Mouse (Mus musculus) MEL (cell line): ENCODE measurements at regions not wholly inside any gene's neighbourhood (a gene's known extent, or its start where the extent isn't known, plus 50 kb on each side); places are given as distances from the start of the nearest gene placed in this dataset.

ENCODE experiments used
- DNase-seq: peaks from one replicate; pipeline ENCODE4 v3.0.0; 2011; ENCODE audit warnings: low read depth, low spot score
- H3K27ac ChIP-seq: 2 replicates; pipeline ENCODE4 v1.5.1; 2012; ENCODE audit warnings: low read depth, mild to moderate bottlenecking, control low read depth, low read length, moderate library complexity; ENCODE audit not compliant: control insufficient read depth
- H3K27me3 ChIP-seq, 2 experiments: fragments of 150-350 bp in 1 of 2; sonication (generic) in 1 of 2; 2 replicates each; pipeline ENCODE4 v1.6.1; 2012; ENCODE audit warnings: low read length in 2 of 2, mild to moderate bottlenecking in 2 of 2, improper control_type of control experiment in 1 of 2, moderate library complexity in 1 of 2; ENCODE audit not compliant: insufficient read depth in 2 of 2, control insufficient read depth in 1 of 2
- H3K36me3 ChIP-seq, 2 experiments: 2 replicates each; pipeline ENCODE4 v1.6.1; 2012 to 2014; ENCODE audit warnings: low read length in 2 of 2, improper control_type of control experiment in 1 of 2, inconsistent platforms in 1 of 2, mild to moderate bottlenecking in 1 of 2; ENCODE audit not compliant: insufficient read depth in 2 of 2, control insufficient read depth in 1 of 2
- H3K4me1 ChIP-seq, 2 experiments: fragments of 150-350 bp in 1 of 2; sonication (generic) in 1 of 2; 2 replicates each; pipeline ENCODE4 v1.6.1; 2012; ENCODE audit warnings: low read length in 2 of 2, improper control_type of control experiment in 1 of 2, mild to moderate bottlenecking in 1 of 2; ENCODE audit not compliant: insufficient read depth in 2 of 2, control insufficient read depth in 1 of 2
- H3K4me3 ChIP-seq, 2 experiments: fragments of 150-350 bp in 1 of 2; sonication (generic) in 1 of 2; 2 replicates each; pipeline ENCODE4 v1.5.1; 2012; ENCODE audit warnings: low read depth in 2 of 2, low read length in 2 of 2, mild to moderate bottlenecking in 2 of 2, moderate library complexity in 2 of 2, control low read depth in 1 of 2, improper control_type of control experiment in 1 of 2; ENCODE audit not compliant: control insufficient read depth in 1 of 2, insufficient read depth in 1 of 2
- H3K79me2 ChIP-seq: 2 replicates; pipeline ENCODE4 v1.6.1; 2012; ENCODE audit warnings: mild to moderate bottlenecking, low read length, moderate library complexity; ENCODE audit not compliant: control insufficient read depth, poor library complexity, insufficient read depth
- H3K9ac ChIP-seq: 2 replicates; pipeline ENCODE4 v1.6.1; 2012; ENCODE audit warnings: low read depth, mild to moderate bottlenecking, control low read depth, low read length, moderate library complexity; ENCODE audit not compliant: control insufficient read depth, poor library complexity, severe bottlenecking
- H3K9me3 ChIP-seq: fragments of 150-350 bp; sonication (generic); replicated peaks from 2 replicates; pipeline ENCODE4 v1.6.1; 2012; ENCODE audit warnings: mild to moderate bottlenecking, low read length, improper control_type of control experiment, moderate library complexity; ENCODE audit not compliant: insufficient read depth
- BHLHE40 ChIP-seq: IDR thresholded peaks from 2 replicates; pipeline ENCODE4 v1.6.1; 2012; ENCODE audit warnings: low read depth, mild to moderate bottlenecking, inconsistent platforms, low read length, improper control_type of control experiment, borderline replicate concordance
- CHD2 ChIP-seq: IDR thresholded peaks from 2 replicates; pipeline ENCODE4 v1.6.1; 2011; ENCODE audit warnings: low read length, improper control_type of control experiment
- E2F4 ChIP-seq: IDR thresholded peaks from 2 replicates; pipeline ENCODE4 v1.6.1; 2011; ENCODE audit warnings: low read depth, low read length, improper control_type of control experiment, borderline replicate concordance
- ELF1 ChIP-seq: IDR thresholded peaks from 2 replicates; pipeline ENCODE4 v1.6.1; 2014; ENCODE audit warnings: low read depth, mild to moderate bottlenecking, inconsistent platforms, low read length, improper control_type of control experiment, moderate library complexity
- ETS1 ChIP-seq: IDR thresholded peaks from 2 replicates; pipeline ENCODE4 v1.6.1; 2012; ENCODE audit warnings: low read depth, mild to moderate bottlenecking, inconsistent platforms, low read length, improper control_type of control experiment, moderate library complexity
- HCFC1 ChIP-seq: IDR thresholded peaks from 2 replicates; pipeline ENCODE4 v1.6.1; 2012; ENCODE audit warnings: low read depth, mild to moderate bottlenecking, inconsistent platforms, low read length, improper control_type of control experiment, moderate library complexity
- JUND ChIP-seq: IDR thresholded peaks from 2 replicates; pipeline ENCODE4 v1.6.1; 2011; ENCODE audit warnings: low read depth, mild to moderate bottlenecking, improper control_type of control experiment, low read length
- MAFK ChIP-seq: IDR thresholded peaks from 2 replicates; pipeline ENCODE4 v1.6.1; 2011; ENCODE audit warnings: low read depth, mild to moderate bottlenecking, low read length, improper control_type of control experiment, borderline replicate concordance
- MAX ChIP-seq: IDR thresholded peaks from 2 replicates; pipeline ENCODE4 v1.6.1; 2011; ENCODE audit warnings: low read length, improper control_type of control experiment
- MEF2A ChIP-seq: IDR thresholded peaks from 2 replicates; pipeline ENCODE4 v1.6.1; 2014; ENCODE audit warnings: low read depth, mild to moderate bottlenecking, inconsistent platforms, low read length, improper control_type of control experiment; ENCODE audit not compliant: poor library complexity, insufficient replicate concordance, severe bottlenecking; ENCODE audit errors: extremely low read depth
- MXI1 ChIP-seq: IDR thresholded peaks from 2 replicates; pipeline ENCODE4 v1.6.1; 2011; ENCODE audit warnings: mild to moderate bottlenecking, low read depth, low read length, improper control_type of control experiment
- NELFE ChIP-seq: IDR thresholded peaks from 2 replicates; pipeline ENCODE4 v1.6.1; 2011; ENCODE audit warnings: low read depth, low read length, improper control_type of control experiment
- RAD21 ChIP-seq: IDR thresholded peaks from 2 replicates; pipeline ENCODE4 v1.6.1; 2011; ENCODE audit warnings: mild to moderate bottlenecking, low read depth, low read length, improper control_type of control experiment
- TBP ChIP-seq: IDR thresholded peaks from 2 replicates; pipeline ENCODE4 v1.8.0; 2011; ENCODE audit warnings: low read depth, low read length, improper control_type of control experiment
- UBTF ChIP-seq: IDR thresholded peaks from 2 replicates; pipeline ENCODE4 v1.6.1; 2012; ENCODE audit warnings: low read depth, mild to moderate bottlenecking, inconsistent platforms, low read length, improper control_type of control experiment, moderate library complexity, borderline replicate concordance; ENCODE audit not compliant: insufficient read depth
- USF1 ChIP-seq: IDR thresholded peaks from 2 replicates; pipeline ENCODE4 v1.6.1; 2014; ENCODE audit warnings: low read depth, mild to moderate bottlenecking, inconsistent platforms, low read length, improper control_type of control experiment, moderate library complexity
- USF2 ChIP-seq, 2 experiments: IDR thresholded peaks; 2 replicates each; pipeline ENCODE4 v1.6.1; 2011 to 2012; ENCODE audit warnings: improper control_type of control experiment in 2 of 2, low read length in 2 of 2, borderline replicate concordance in 1 of 2, inconsistent platforms in 1 of 2, low read depth in 1 of 2, mild to moderate bottlenecking in 1 of 2; ENCODE audit not compliant: insufficient read depth in 1 of 2
- ZNF384 ChIP-seq: IDR thresholded peaks from 2 replicates; pipeline ENCODE4 v1.6.1; 2012; ENCODE audit warnings: low read depth, mild to moderate bottlenecking, inconsistent platforms, low read length, improper control_type of control experiment

- no peaks in the 10 kb centered on the region for H3K79me2 ChIP-seq
Measured at GRCm38 (mm10) chr12:78133984-78134383, 60.1 kb upstream of the Gm6657 start.

GRCm38 (mm10) chr12:78137196-78137595, 56.8 kb upstream of the Gm6657 start:
- no peak overlapping the region for H3K4me3 ChIP-seq
- H3K9me3 ChIP-seq, result no peaks in the 10 kb centered on the region
- TF ChIP-seq ZNF384 (no peak), MEF2A (no peak), USF2 (IDR thresholded peaks at IDR 0.05; ENCODE audit: borderline replicate concordance in 1 of 2, insufficient read depth in 1 of 2, low read depth in 1 of 2, low read length in 2 of 2) (no peak), BHLHE40 (no peak), MXI1 (no peak), MAX (no peak), RAD21 (no peak)
- TF ChIP-seq, all 39 proteins: peak for 0
- no peak for DNase-seq
- no peaks in the 10 kb centered on the region for H3K4me1 ChIP-seq
- H3K79me2 ChIP-seq, result no peaks in the 10 kb centered on the region
- H3K27ac ChIP-seq, result no peak overlapping the region
- no peak overlapping the region for H3K9ac ChIP-seq
- peaks cover 0 to 6% of the 10 kb centered on the region in 2 experiments; a peak in 3 of 4 replicates for H3K27me3 ChIP-seq
- H3K36me3 ChIP-seq, result no peaks in the 10 kb centered on the region

More at GRCm38 (mm10) chr12:78133984-78134383, 60.1 kb upstream of the Gm6657 start:
- H3K9me3 ChIP-seq, result no peaks in the 10 kb centered on the region
- TF ChIP-seq MXI1, result no peak
- TF ChIP-seq MAFK, result no peak
- no peak for TF ChIP-seq ETS1
- no peak for TF ChIP-seq USF2 (IDR thresholded peaks at IDR 0.05; ENCODE audit: borderline replicate concordance in 1 of 2, insufficient read depth in 1 of 2, low read depth in 1 of 2, low read length in 2 of 2)
- no peak for TF ChIP-seq UBTF
- no peak for TF ChIP-seq E2F4
- no peak for TF ChIP-seq CHD2
- TF ChIP-seq JUND, result no peak
- TF ChIP-seq RAD21, result no peak
- TF ChIP-seq NELFE, result no peak
- no peak for TF ChIP-seq TBP
- TF ChIP-seq USF1, result no peak
- TF ChIP-seq MEF2A, result no peak
- TF ChIP-seq ELF1, result no peak
- TF ChIP-seq HCFC1, result no peak
- TF ChIP-seq MAX, result no peak
- H3K4me3 ChIP-seq, result no peak overlapping the region
- no peaks in the 10 kb centered on the region for H3K36me3 ChIP-seq
- no peak overlapping the region for H3K27ac ChIP-seq
- no peak overlapping the region for H3K9ac ChIP-seq
- no peaks in the 10 kb centered on the region for H3K4me1 ChIP-seq
- DNase-seq, result no peak
- H3K27me3 ChIP-seq, result peaks cover 0 to 9% of the 10 kb centered on the region in 2 experiments; a peak in 3 of 4 replicates
